Mouse (Mus musculus) bone marrow, adult 2 months (tissue): ENCODE results near the gene Eif2a.

Experiments
- CTCF ChIP-seq: fragments of 200-500 bp; IDR thresholded peaks from 2 replicates; pipeline ENCODE4 v1.5.1; 2011; ENCODE audit warnings: low read length, control low read depth; ENCODE audit not compliant: control insufficient read depth, insufficient read depth
- POLR2A ChIP-seq: fragments of 200-500 bp; IDR thresholded peaks from 2 replicates; pipeline ENCODE4 v1.6.1; 2011; ENCODE audit warnings: low read depth, mild to moderate bottlenecking, control low read depth, low read length, borderline replicate concordance; ENCODE audit not compliant: control insufficient read depth

DNA sequence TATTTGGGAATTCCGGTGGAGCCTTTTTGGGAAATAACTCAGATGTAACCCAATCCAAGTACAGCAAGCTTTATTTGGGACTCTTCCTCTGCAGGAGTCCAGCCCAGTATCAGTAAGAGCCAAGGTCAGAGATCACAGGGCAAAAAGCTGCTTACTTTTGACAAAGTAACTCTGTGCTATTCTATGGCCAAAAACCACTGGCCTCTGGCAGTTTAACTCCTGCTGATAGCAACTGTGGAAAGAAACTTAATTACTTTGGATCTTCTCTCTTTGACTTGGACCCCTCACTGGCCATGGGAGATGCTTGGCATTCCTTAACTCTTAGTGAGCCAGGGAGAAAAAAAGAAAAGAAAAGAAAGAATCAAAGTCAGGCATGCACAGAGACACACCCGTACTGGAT lies 35.8 kb downstream of the Eif2a start:
- TF ChIP-seq CTCF = no peak
- TF ChIP-seq POLR2A = no peak
